Mouse (Mus musculus) bone marrow macrophage, adult 2 months (primary cell): ENCODE data around the gene Kcnk3.

ENCODE experiments used
- CTCF ChIP-seq: IDR thresholded peaks from 2 replicates; pipeline ENCODE4 v1.5.1; 2012; ENCODE audit warnings: low read depth, mild to moderate bottlenecking, low read length, moderate library complexity
- POLR2A ChIP-seq: IDR thresholded peaks from 2 replicates; pipeline ENCODE4 v1.6.1; 2012; ENCODE audit warnings: mild to moderate bottlenecking, low read depth, low read length, borderline replicate concordance

- TF ChIP-seq CTCF: no peak
- no peak for TF ChIP-seq POLR2A
Measured at GRCm38 (mm10) chr5:30668637-30669495, 80.9 kb downstream of the Kcnk3 start.
